Mouse (Mus musculus) liver, adult 2 months (tissue): Measurements from ENCODE around the gene H2-Q7.
"Not testable (repeated sequence)": the region's sequence is repeated elsewhere in the genome, so short reads cannot be mapped to it uniquely, and the experiment has no call there.

Experiments
- CTCF ChIP-seq: fragments of 200-500 bp; IDR thresholded peaks from 2 replicates; pipeline ENCODE4 v1.5.1; 2011; ENCODE audit warnings: low read depth, low read length, control low read depth
- POLR2A ChIP-seq: fragments of 200-500 bp; IDR thresholded peaks from 2 replicates; pipeline ENCODE4 v1.6.1; 2011; ENCODE audit warnings: low read length, control low read depth; ENCODE audit not compliant: insufficient read depth; ENCODE audit errors: extremely low read depth

GRCm38 (mm10) chr17:35428883-35429282 is 10.1 kb upstream of the H2-Q7 start:
- TF ChIP-seq CTCF, POLR2A: not testable (repeated sequence)
